ENCODE assay signal across 13 mouse cellular contexts in the genomic region with DNA sequence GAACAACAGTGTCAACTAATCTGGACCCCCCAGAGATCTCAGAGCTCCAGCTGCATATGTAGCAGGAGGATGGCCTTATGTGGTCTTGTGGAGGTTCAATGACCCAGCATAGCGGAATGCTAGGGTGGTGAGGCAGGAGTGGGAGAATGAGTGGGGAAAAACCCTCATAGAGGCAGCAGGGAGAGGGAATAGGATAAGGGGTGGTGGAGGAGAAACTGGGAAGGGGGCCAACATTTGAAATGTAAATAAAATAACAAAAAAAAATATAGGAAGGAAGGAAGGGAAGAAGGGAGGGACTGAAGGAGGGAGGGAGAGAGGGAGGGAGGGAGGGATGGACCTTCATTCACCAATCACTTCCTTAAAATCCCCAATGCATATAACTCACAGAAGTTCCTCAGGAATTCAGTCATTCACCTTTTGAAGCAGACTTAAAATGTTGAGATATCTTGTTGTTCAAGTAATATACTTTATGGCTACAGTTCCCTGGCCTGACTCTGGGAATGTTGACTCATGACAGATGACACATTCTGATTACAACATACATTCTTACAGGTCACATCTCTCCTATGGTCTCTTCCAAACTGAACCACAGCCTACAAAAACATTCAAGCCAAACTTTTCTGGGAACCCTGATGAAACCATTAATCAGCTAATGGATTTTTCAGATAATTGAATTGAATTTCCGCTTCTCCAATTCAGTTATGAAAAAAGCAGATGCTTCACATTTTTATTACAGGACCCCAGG.
"Had no signal": no experiment of that assay in that cellular context is flagged by ENCODE, and none has a peak within 500 bp of the region (broad histone marks: within the 10 kb centered on the region; RNA-seq: fewer than 3 reads in every experiment).

No protein-coding gene starts in this region.

- H3K4me2 ChIP-seq: limb, embryonic 15.5 days; liver, embryonic 12.5 days; lung, embryonic 15.5 days; midbrain, embryonic 12.5 days; stomach, embryonic 15.5 days had no signal

- DNase-seq: kidney, adult 9 months; kidney, postnatal 25 days; lung, postnatal 14 days; right cerebral cortex, postnatal 4 days; spleen, adult 18-20 months; thymus, postnatal 36 days had no signal

- H3K27me3 ChIP-seq: limb, embryonic 15.5 days; liver, embryonic 12.5 days; lung, embryonic 15.5 days; midbrain, embryonic 12.5 days; stomach, embryonic 15.5 days had no signal

- H3K4me1 ChIP-seq: limb, embryonic 15.5 days; liver, embryonic 12.5 days; lung, embryonic 15.5 days; midbrain, embryonic 12.5 days; stomach, embryonic 15.5 days had no signal

- H3K27ac ChIP-seq: left cerebral cortex, adult 2 months; limb, embryonic 15.5 days; liver, embryonic 12.5 days; lung, embryonic 15.5 days; midbrain, embryonic 12.5 days; stomach, embryonic 15.5 days had no signal

- H3K9ac ChIP-seq: limb, embryonic 15.5 days; liver, embryonic 12.5 days; lung, embryonic 15.5 days; midbrain, embryonic 12.5 days; stomach, embryonic 15.5 days had no signal

- H3K36me3 ChIP-seq: limb, embryonic 15.5 days; liver, embryonic 12.5 days; lung, embryonic 15.5 days; midbrain, embryonic 12.5 days; stomach, embryonic 15.5 days had no signal

- H3K9me3 ChIP-seq: limb, embryonic 15.5 days; liver, embryonic 12.5 days; lung, embryonic 15.5 days; midbrain, embryonic 12.5 days; stomach, embryonic 15.5 days had no signal

- ATAC-seq: liver, embryonic 12.5 days; midbrain, embryonic 16.5 days had no signal

- H3K4me3 ChIP-seq: left cerebral cortex, adult 2 months; limb, embryonic 15.5 days; liver, embryonic 12.5 days; lung, embryonic 15.5 days; midbrain, embryonic 12.5 days; stomach, embryonic 15.5 days had no signal
